Mouse (Mus musculus) gastrocnemius, adult 2 months (tissue): ENCODE measurements around the gene Aff3. TPM values are rescaled to one million over a fixed set of nuclear protein-coding genes. Genes with fewer than 3 reads are reported as not detected.
A peak's percentile ranks its signal among the peaks of the same experiment; 100 is the strongest.

Experiments
- DNase-seq: peaks from one replicate; pipeline ENCODE4 v3.0.0; 2022
- H3K27ac ChIP-seq: fragments of 200-600 bp; 2 replicates; pipeline ENCODE4 v1.8.1; 2022; ENCODE audit warnings: mild to moderate bottlenecking
- H3K4me3 ChIP-seq: fragments of 200-600 bp; 2 replicates; pipeline ENCODE4 v1.8.1; 2022; ENCODE audit warnings: mild to moderate bottlenecking, moderate library complexity
- CTCF ChIP-seq: fragments of 200-600 bp; IDR thresholded peaks from 2 replicates; pipeline ENCODE4 v1.8.1; 2022; ENCODE audit warnings: antibody characterized with exemption, mild to moderate bottlenecking, moderate library complexity
- intact Hi-C: fragments of 180-260 bp; cut with DNase I; formaldehyde crosslinking; loops from one replicate; pipeline ENCODE4 v1.15.1; 2025
- total RNA-seq, 2 experiments: library from RNA; stranded (reverse); gene quantifications; 2 replicates each; pipeline ENCODE4 v1.2.3; 2021

The Aff3 gene
- total RNA-seq, 2 experiments from 2014 or later, result 1.2 to 4.4 TPM

DNA sequence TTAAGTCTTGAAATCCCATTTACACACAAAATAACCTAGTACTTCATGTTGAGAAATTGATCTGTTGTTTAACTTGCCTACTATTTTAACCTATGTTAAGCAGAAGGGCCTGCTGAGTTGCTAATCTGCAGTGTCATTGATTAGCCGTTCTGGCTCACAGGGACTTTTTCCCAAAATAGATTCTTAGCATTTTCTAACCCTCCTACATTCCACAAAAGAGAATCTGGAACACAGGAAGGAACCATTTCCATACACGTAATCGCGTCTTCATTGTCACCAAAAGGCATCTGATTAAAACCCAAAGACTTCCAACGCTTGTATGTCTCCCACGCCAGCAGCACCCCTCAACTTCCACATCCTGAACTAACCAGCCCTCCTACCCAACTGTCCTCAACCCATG, 44.4 kb downstream of the Aff3 start:
- DNase-seq, result no peak
- Histone ChIP-seq H3K4me3 (no peak overlapping the region), H3K27ac (no peak overlapping the region)
- intact Hi-C loops, result no loop called here
- no peak for TF ChIP-seq CTCF

DNA sequence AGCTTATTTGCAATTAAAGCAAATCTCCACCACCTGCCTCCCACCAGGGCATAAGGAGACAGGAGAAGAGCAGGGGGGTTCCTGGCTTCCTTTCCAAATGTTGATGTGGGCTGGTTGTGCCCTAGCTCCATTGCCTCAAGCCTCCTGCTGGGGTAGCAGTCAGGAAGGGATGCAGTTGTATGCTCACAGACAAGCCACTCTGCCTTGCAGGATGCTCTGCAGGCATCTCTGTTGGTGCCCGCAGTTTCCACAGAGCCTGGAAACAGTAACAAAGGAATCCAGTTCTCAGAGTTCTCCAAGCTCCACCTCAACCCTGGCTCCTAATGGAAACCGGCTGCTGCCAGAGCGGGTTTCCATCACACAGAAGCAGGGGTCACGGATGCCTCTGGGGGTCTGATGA, 58.0 kb downstream of the Aff3 start:
- no peak for TF ChIP-seq CTCF
- Histone ChIP-seq H3K4me3 (no peak overlapping the region), H3K27ac (peak overlapping the region; percentile 56; the same call in 1 of the 2 replicates)
- peak; percentile 19 for DNase-seq
- intact Hi-C loops, result no loop called here

DNA sequence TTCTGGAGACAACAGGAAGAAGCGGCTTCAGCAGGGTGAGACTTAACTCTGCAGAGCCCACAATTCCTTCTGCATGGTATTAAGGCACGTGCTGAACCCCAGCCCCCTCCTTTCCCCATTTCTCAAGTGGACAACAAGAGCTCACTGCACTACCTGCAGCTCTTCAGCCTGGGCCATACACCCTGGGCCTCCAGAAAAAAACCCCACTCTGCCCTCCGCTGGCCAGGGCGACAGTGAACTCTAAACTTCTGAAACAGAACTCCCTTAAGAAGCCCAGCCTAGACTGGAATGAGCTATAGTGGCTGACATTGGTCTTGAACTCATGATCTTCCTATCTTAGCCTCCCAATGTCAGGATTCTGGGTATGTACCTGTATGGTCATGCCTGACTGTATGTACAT, 59.3 kb downstream of the Aff3 start:
- intact Hi-C loops, result no loop called here
- no peak overlapping the region for H3K4me3 ChIP-seq
- no peak overlapping the region for H3K27ac ChIP-seq
- peak; percentile 12; the same call in 1 of the 2 replicates for TF ChIP-seq CTCF
- DNase-seq, result no peak

DNA sequence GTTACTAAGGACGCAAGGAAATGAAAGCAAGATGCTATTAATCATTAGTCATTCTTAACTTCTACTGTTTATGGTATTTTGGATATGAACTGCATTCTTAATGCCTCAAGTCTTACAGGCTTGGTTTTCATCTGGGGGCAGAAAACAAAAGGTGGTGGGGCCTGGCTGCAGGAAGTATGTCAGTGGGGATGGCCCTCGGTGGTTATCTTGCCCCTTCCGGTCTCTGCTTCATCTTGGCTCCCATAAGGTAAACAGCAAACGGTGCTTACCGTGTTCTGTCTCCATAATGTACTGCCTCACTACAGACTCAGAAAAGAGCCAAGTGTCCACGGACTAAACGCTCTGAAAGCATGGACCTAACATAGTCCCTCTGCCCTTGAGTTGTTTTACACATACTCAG, 60.1 kb downstream of the Aff3 start:
- intact Hi-C loops, result no loop called here
- no peak for TF ChIP-seq CTCF
- no peak for DNase-seq
- H3K27ac ChIP-seq, result no peak overlapping the region
- no peak overlapping the region for H3K4me3 ChIP-seq

DNA sequence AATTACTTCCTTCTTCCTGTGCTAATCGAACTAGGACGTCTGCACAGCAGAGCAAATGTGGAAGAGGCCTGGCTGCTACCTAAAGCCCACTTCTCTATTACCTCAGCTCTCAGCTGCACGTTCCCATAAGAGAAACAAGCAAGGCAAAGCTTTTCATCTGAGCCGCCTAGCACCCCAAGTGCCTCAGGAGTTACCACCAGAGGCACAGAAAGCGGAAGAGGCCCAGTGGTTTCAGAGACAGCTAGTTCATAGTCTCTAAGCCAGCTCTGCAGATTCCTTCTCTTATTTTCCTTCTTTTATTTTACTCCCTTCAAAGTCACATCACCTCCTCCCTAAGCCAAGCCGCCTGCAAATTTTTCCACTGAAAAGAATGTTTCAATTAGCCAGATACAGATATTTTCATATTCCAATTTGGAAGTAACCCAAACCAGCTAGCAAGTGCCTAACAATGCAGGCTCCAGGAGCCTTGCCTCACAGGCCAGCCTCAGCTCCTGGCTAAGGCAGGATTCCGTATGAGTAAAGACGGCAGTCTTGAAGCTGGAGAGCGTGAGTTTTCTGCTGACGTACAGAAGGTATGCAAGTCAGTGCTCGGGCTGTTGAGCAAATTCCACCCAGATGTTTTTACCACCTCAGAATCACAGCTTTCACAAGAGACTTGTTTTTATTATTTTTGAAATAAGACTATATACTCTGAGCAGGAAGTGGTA, 62.8 kb downstream of the Aff3 start:
- peak; percentile 20 for DNase-seq
- Histone ChIP-seq H3K27ac (peak overlapping the region; percentile 64), H3K4me3 (no peak overlapping the region)
- TF ChIP-seq CTCF, result no peak
- intact Hi-C loops, result no loop called here

DNA sequence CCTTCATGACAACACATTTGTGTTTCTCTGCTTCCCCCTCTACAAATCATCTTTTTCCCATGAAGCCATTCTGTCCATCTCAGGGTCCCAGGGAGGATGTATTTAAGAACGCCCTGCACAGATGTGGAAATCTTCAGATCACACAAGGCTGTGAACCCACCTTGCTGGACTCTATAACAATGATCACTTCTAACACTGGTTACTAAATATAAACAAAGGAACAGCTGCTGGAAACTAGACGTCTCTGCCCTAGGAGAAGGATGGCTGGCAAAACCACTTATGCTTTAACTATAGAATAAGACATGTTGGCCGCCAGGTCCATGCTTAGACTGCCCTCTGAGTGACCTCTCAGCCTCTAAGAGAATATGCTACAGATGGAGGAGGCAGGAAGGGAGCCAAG, 69.4 kb downstream of the Aff3 start:
- DNase-seq, result no peak
- no peak overlapping the region for H3K4me3 ChIP-seq
- no peak for TF ChIP-seq CTCF
- intact Hi-C loops, result no loop called here
- H3K27ac ChIP-seq, result no peak overlapping the region

DNA sequence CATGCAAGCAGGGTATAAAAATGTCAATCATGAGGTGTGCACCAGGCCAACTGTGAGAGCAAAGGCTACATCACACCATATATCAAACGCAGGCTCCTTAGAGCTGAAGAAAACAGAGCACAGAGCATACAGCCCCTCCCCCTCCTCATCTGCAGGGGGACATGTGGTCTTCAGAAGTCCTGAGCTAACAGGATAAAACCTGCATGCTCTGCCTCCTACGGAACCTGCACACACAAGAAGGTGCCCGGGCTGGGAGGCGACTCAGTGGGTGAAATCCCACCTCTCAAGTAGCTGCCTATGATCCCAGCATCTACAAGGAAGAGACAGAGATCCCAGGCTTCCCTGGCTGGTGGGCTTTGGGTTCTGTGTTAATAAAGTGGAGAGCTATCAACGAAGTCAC, 70.0 kb downstream of the Aff3 start:
- intact Hi-C loops, result no loop called here
- TF ChIP-seq CTCF, result no peak
- Histone ChIP-seq H3K27ac (no peak overlapping the region), H3K4me3 (no peak overlapping the region)
- DNase-seq, result no peak

DNA sequence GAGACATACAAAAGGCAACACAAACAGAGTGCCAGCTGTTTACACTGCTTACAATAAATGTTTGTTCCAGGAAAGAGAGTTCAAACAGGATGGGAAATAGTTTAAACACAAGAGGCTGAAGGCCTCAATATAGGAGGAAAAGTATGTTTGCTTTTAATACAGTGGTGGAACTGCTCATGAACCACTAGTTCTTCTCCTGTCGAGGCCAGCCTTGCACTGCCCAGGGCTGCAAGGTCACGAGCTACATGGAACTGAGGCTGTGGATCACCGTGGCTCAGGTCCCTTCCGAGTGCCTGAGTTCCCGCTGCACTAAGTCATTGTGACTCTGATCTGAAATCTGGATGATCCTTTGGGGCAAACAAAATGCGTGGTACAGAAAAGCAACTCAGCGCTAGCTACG, 73.6 kb downstream of the Aff3 start:
- intact Hi-C loops, result no loop called here
- TF ChIP-seq CTCF, result no peak
- no peak overlapping the region for H3K4me3 ChIP-seq
- no peak for DNase-seq
- H3K27ac ChIP-seq, result no peak overlapping the region

DNA sequence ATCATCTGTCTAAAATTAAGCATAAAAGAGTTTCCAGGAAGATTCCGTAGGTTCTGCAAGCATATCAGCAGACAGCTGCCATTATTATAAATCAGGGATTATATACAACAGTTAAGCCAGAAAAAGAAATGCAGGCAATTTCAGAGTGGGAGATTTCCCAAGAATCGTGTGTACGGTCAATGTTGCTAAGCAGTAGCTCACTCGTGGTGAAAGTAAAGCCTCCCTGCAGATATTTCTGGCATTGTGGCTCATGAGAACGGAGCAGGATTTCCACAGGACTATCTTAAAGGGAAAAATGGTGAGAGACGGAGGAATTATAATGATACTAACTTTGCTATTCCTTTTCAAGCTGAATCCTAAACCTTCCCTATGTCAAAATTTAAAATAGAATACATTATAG, 76.0 kb downstream of the Aff3 start:
- intact Hi-C loops, result no loop called here
- Histone ChIP-seq H3K27ac (no peak overlapping the region), H3K4me3 (no peak overlapping the region)
- no peak for TF ChIP-seq CTCF
- DNase-seq, result no peak

DNA sequence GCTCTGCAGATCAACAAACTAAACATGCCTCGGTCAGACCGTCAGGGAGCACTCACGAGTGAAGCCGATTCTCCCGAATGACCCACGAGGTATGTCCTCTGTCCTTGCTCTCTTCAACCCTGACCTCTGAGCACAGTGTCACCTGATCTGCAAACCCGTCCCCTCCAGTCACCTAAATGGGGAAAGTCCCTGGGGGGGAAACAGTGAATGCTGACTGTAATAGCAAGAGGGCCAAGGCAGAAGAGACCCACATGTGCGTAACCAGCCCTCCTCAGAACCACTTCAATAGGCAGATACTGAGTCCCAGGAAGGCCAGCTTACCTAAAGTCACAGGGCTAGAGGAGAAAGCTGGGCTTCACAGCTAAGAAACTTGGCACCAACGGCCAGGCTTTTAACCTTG, 82.4 kb downstream of the Aff3 start:
- intact Hi-C loops, result no loop called here
- no peak overlapping the region for H3K27ac ChIP-seq
- no peak for TF ChIP-seq CTCF
- no peak overlapping the region for H3K4me3 ChIP-seq
- DNase-seq, result no peak

DNA sequence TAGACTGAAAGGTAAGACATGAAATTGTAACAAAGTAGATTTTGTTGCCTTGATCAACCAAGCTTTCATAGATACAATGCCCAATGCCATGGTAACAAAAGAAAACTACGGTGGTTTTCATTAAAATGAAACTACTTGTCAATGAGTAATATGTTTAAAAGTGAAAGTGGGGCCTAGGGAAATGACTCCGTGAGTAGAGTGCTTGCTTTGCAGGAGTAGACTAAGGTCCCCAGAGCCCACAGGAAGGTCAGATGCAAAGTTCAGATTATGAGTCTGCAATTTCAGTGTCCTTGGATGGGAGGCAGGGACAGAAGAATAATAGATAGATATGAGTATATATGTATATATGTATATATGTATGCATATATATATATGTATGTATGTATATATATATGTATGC, 84.2 kb downstream of the Aff3 start:
- Histone ChIP-seq H3K27ac (no peak overlapping the region), H3K4me3 (no peak overlapping the region)
- no peak for TF ChIP-seq CTCF
- no peak for DNase-seq
- intact Hi-C loops, result no loop called here

DNA sequence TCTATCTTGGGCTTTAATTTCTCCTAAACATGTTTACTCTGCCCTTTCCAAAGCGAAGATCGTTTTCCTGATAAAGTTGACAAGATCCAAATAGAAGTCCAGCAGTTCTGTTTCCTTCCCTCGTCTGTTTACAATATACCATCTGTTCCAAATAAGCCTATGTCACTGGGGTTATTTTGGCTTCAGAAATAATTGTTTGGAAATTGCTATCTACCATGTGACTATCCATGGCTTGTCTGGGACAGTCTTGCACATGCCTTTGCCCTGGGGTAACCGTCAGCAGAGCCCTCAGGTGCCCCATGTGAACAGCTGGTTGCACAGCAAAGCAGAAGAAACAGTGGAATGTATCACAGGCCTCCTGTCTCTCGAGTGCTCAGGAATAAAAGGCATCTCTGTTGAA, 86.4 kb downstream of the Aff3 start:
- TF ChIP-seq CTCF, result no peak

DNA sequence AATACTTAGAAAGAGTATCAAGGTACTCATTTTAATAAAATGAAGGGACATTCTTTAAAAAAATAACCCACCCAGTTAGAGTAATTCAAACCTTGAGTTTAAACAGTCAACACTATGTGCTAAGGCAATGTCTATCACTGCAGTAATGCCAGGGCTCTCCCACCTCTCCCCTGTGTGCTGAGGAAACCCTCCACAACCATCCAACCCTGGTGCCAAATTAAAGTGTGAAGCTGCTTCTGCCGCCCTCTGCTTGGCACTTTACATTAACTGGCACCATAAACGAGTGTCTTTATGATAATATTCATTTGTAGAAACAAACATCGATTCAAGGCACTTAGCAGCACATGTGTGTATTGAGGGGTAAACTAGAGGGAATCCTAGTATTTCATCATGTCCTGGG, 97.0 kb downstream of the Aff3 start:
- no peak for TF ChIP-seq CTCF
- no peak for DNase-seq
- no peak overlapping the region for H3K27ac ChIP-seq
- no peak overlapping the region for H3K4me3 ChIP-seq
- intact Hi-C loops, result no loop called here

More for the DNA sequence above, 86.4 kb downstream of the Aff3 start:
- Histone ChIP-seq H3K4me3 (no peak overlapping the region), H3K27ac (no peak overlapping the region)
- intact Hi-C loops, result no loop called here
- DNase-seq, result no peak

DNA sequence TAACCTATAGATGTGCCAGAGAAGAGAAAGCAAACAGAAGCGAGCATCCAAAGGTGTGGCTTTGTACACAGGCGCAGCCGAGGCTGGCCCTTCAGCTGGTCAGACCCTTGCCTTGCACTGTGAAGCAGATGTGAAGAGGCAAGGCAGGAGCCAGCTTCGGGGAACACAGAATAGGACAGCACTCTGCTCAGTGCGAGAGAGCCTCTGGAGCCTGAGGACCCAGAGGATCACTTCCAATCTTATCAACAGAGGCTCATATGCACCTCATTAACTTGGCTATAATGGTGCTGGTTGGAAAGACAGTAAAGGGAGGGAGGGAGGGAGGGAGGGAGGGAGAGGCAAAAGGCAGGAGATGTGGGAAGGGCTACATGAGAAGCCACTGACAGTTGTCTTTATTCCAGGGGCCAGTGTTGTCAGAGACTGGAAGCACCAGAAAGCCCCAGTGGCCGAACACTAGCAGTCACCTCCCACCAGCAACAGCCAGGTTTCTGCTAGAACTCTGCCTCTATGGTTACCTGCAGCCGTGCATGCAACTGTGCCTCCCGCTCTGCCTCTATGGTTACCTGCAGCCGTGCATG, 98.6 kb downstream of the Aff3 start:
- TF ChIP-seq CTCF, result no peak
- H3K27ac ChIP-seq, result no peak overlapping the region
- intact Hi-C loops, result no loop called here
- DNase-seq, result no peak
- no peak overlapping the region for H3K4me3 ChIP-seq
